Mouse (Mus musculus): ENCODE results near the gene Itgb2. TPM values are rescaled to one million over a fixed set of nuclear protein-coding genes. Genes with fewer than 3 reads are reported as not detected.

Gene Itgb2
- polyA plus RNA-seq, 1 experiment from 2014 or later = 8.7 TPM

GRCm38 (mm10) chr10:77500636-77501035 lies 29.4 kb upstream of the Itgb2 start:
- H3K9ac ChIP-seq (ENCODE audit: low read length) = no peak overlapping the region
- 0 out of 2 replicates have a peak, but pooled peaks cover 2% of the 10 kb centered on the region for H3K4me1 ChIP-seq (ENCODE audit: control insufficient read depth, insufficient read depth, low read length)
- no peak overlapping the region for H3K4me3 ChIP-seq (ENCODE audit: low read length)
- no peaks in the 10 kb centered on the region for H3K27me3 ChIP-seq (ENCODE audit: control insufficient read depth, insufficient read depth, low read length)
- no peak for ATAC-seq (replicated peaks; ENCODE audit: extremely low read depth, insufficient read depth, low FRiP score)
- H3K4me2 ChIP-seq (ENCODE audit: low read depth, low read length) = no peak overlapping the region
- peaks cover 5% of the 10 kb centered on the region; the same call in 1 of the 2 replicates for H3K36me3 ChIP-seq (ENCODE audit: control insufficient read depth, insufficient read depth)
- H3K9me3 ChIP-seq (replicated peaks; ENCODE audit: control insufficient read depth, low read length) = no peaks in the 10 kb centered on the region
- no peak overlapping the region for H3K27ac ChIP-seq (ENCODE audit: low read length)
- WGBS = 77% methylated on average over 14 of the region's 14 CpGs

- Histone ChIP-seq H3K36me3 (ENCODE audit: control insufficient read depth, insufficient read depth) (peaks cover 7% of the 10 kb centered on the region; the same call in 1 of the 2 replicates), H3K9ac (ENCODE audit: low read length) (no peak overlapping the region), H3K27ac (ENCODE audit: low read length) (no peak overlapping the region), H3K4me3 (ENCODE audit: low read length) (no peak overlapping the region), H3K27me3 (ENCODE audit: control insufficient read depth, insufficient read depth, low read length) (no peaks in the 10 kb centered on the region), H3K4me2 (ENCODE audit: low read depth, low read length) (no peak overlapping the region), H3K9me3 (replicated peaks; ENCODE audit: control insufficient read depth, low read length) (no peaks in the 10 kb centered on the region), H3K4me1 (ENCODE audit: control insufficient read depth, insufficient read depth, low read length) (0 out of 2 replicates have a peak, but pooled peaks cover 2% of the 10 kb centered on the region)
- 84% methylated on average over 25 of the region's 25 CpGs for WGBS
- no peak for ATAC-seq (replicated peaks; ENCODE audit: extremely low read depth, insufficient read depth, low FRiP score)
Observed at GRCm38 (mm10) chr10:77502967-77503922, 26.8 kb upstream of the Itgb2 start.

- H3K4me2 ChIP-seq (ENCODE audit: low read depth, low read length) = no peak overlapping the region
- H3K27me3 ChIP-seq (ENCODE audit: control insufficient read depth, insufficient read depth, low read length) = no peaks in the 10 kb centered on the region
- H3K36me3 ChIP-seq (ENCODE audit: control insufficient read depth, insufficient read depth) = peaks cover 7% of the 10 kb centered on the region; the same call in 1 of the 2 replicates
- no peaks in the 10 kb centered on the region for H3K4me1 ChIP-seq (ENCODE audit: control insufficient read depth, insufficient read depth, low read length)
- no peak overlapping the region for H3K9ac ChIP-seq (ENCODE audit: low read length)
- 86% methylated on average over 6 of the region's 6 CpGs for WGBS
- no peak for ATAC-seq (replicated peaks; ENCODE audit: extremely low read depth, insufficient read depth, low FRiP score)
- no peaks in the 10 kb centered on the region for H3K9me3 ChIP-seq (replicated peaks; ENCODE audit: control insufficient read depth, low read length)
- H3K27ac ChIP-seq (ENCODE audit: low read length) = no peak overlapping the region
- no peak overlapping the region for H3K4me3 ChIP-seq (ENCODE audit: low read length)
Observed at GRCm38 (mm10) chr10:77504143-77504542, 25.9 kb upstream of the Itgb2 start.

- 72% methylated on average over 5 of the region's 5 CpGs for WGBS
- Histone ChIP-seq H3K36me3 (ENCODE audit: control insufficient read depth, insufficient read depth) (peaks cover 8% of the 10 kb centered on the region; the same call in 1 of the 2 replicates), H3K4me2 (ENCODE audit: low read depth, low read length) (no peak overlapping the region), H3K4me1 (ENCODE audit: control insufficient read depth, insufficient read depth, low read length) (peaks cover 3% of the 10 kb centered on the region; the same call in 1 of the 2 replicates), H3K27ac (ENCODE audit: low read length) (no peak overlapping the region), H3K9ac (ENCODE audit: low read length) (no peak overlapping the region), H3K9me3 (replicated peaks; ENCODE audit: control insufficient read depth, low read length) (no peaks in the 10 kb centered on the region), H3K4me3 (ENCODE audit: low read length) (no peak overlapping the region), H3K27me3 (ENCODE audit: control insufficient read depth, insufficient read depth, low read length) (no peaks in the 10 kb centered on the region)
- ATAC-seq (replicated peaks; ENCODE audit: extremely low read depth, insufficient read depth, low FRiP score) = no peak
Observed at GRCm38 (mm10) chr10:77506526-77506925, 23.5 kb upstream of the Itgb2 start.

GRCm38 (mm10) chr10:77506961-77507577 lies 23.0 kb upstream of the Itgb2 start:
- 78% methylated on average over 13 of the region's 13 CpGs for WGBS
- Histone ChIP-seq H3K9ac (ENCODE audit: low read length) (no peak overlapping the region), H3K27me3 (ENCODE audit: control insufficient read depth, insufficient read depth, low read length) (no peaks in the 10 kb centered on the region), H3K36me3 (ENCODE audit: control insufficient read depth, insufficient read depth) (peaks cover 12% of the 10 kb centered on the region; the same call in 1 of the 2 replicates), H3K4me3 (ENCODE audit: low read length) (no peak overlapping the region), H3K4me1 (ENCODE audit: control insufficient read depth, insufficient read depth, low read length) (peaks cover 3% of the 10 kb centered on the region; the same call in 1 of the 2 replicates), H3K27ac (ENCODE audit: low read length) (no peak overlapping the region), H3K9me3 (replicated peaks; ENCODE audit: control insufficient read depth, low read length) (no peaks in the 10 kb centered on the region), H3K4me2 (ENCODE audit: low read depth, low read length) (no peak overlapping the region)
- no peak for ATAC-seq (replicated peaks; ENCODE audit: extremely low read depth, insufficient read depth, low FRiP score)

GRCm38 (mm10) chr10:77507779-77508178 lies 22.3 kb upstream of the Itgb2 start:
- Histone ChIP-seq H3K27ac (ENCODE audit: low read length) (no peak overlapping the region), H3K36me3 (ENCODE audit: control insufficient read depth, insufficient read depth) (peaks cover 16% of the 10 kb centered on the region), H3K9me3 (replicated peaks; ENCODE audit: control insufficient read depth, low read length) (no peaks in the 10 kb centered on the region), H3K4me1 (ENCODE audit: control insufficient read depth, insufficient read depth, low read length) (peaks cover 3% of the 10 kb centered on the region; the same call in 1 of the 2 replicates), H3K9ac (ENCODE audit: low read length) (no peak overlapping the region), H3K4me3 (ENCODE audit: low read length) (no peak overlapping the region), H3K4me2 (ENCODE audit: low read depth, low read length) (no peak overlapping the region), H3K27me3 (ENCODE audit: control insufficient read depth, insufficient read depth, low read length) (no peaks in the 10 kb centered on the region)
- 70% methylated on average over 4 of the region's 4 CpGs for WGBS
- no peak for ATAC-seq (replicated peaks; ENCODE audit: extremely low read depth, insufficient read depth, low FRiP score)

GRCm38 (mm10) chr10:77508744-77509143 lies 21.3 kb upstream of the Itgb2 start:
- Histone ChIP-seq H3K4me2 (ENCODE audit: low read depth, low read length) (no peak overlapping the region), H3K36me3 (ENCODE audit: control insufficient read depth, insufficient read depth) (peaks cover 20% of the 10 kb centered on the region), H3K4me3 (ENCODE audit: low read length) (no peak overlapping the region), H3K27ac (ENCODE audit: low read length) (no peak overlapping the region; the same call in 1 of the 2 replicates), H3K9me3 (replicated peaks; ENCODE audit: control insufficient read depth, low read length) (no peaks in the 10 kb centered on the region), H3K9ac (ENCODE audit: low read length) (no peak overlapping the region), H3K27me3 (ENCODE audit: control insufficient read depth, insufficient read depth, low read length) (no peaks in the 10 kb centered on the region), H3K4me1 (ENCODE audit: control insufficient read depth, insufficient read depth, low read length) (peaks cover 3% of the 10 kb centered on the region; the same call in 1 of the 2 replicates)
- ATAC-seq (replicated peaks; ENCODE audit: extremely low read depth, insufficient read depth, low FRiP score) = no peak
- WGBS = 97% methylated on average over 3 of the region's 3 CpGs

- no peaks in the 10 kb centered on the region for H3K27me3 ChIP-seq (ENCODE audit: control insufficient read depth, insufficient read depth, low read length)
- no peak overlapping the region for H3K9ac ChIP-seq (ENCODE audit: low read length)
- H3K36me3 ChIP-seq (ENCODE audit: control insufficient read depth, insufficient read depth) = peaks cover 23% of the 10 kb centered on the region
- 48% methylated on average over 12 of the region's 12 CpGs for WGBS
- no peak overlapping the region for H3K4me2 ChIP-seq (ENCODE audit: low read depth, low read length)
- peak overlapping the region; percentile 30; the same call in 1 of the 2 replicates for H3K27ac ChIP-seq (ENCODE audit: low read length)
- no peaks in the 10 kb centered on the region for H3K9me3 ChIP-seq (replicated peaks; ENCODE audit: control insufficient read depth, low read length)
- no peak overlapping the region for H3K4me3 ChIP-seq (ENCODE audit: low read length)
- peak; percentile 86 for ATAC-seq (replicated peaks; ENCODE audit: extremely low read depth, insufficient read depth, low FRiP score)
- H3K4me1 ChIP-seq (ENCODE audit: control insufficient read depth, insufficient read depth, low read length) = peaks cover 6% of the 10 kb centered on the region
Observed at GRCm38 (mm10) chr10:77509403-77510187, 20.5 kb upstream of the Itgb2 start.

Data from heart, embryonic 16.5 days (tissue).